Mouse (Mus musculus): Measurements from ENCODE around the gene Mgat4a. TPM values are rescaled to one million over a fixed set of nuclear protein-coding genes. Genes with fewer than 3 reads are reported as not detected.

Mgat4a gene
- polyA plus RNA-seq, 1 experiment from 2014 or later, result 8.9 TPM

- H3K4me1 ChIP-seq (ENCODE audit: control insufficient read depth, insufficient read depth, low read length), result no peaks in the 10 kb centered on the region
- H3K9me3 ChIP-seq (ENCODE audit: control insufficient read depth, low read length), result no peaks in the 10 kb centered on the region
- H3K36me3 ChIP-seq (ENCODE audit: control insufficient read depth, insufficient read depth, low read length), result peaks cover 33% of the 10 kb centered on the region; the same call in 1 of the 2 replicates
- H3K27ac ChIP-seq (replicated peaks; ENCODE audit: low read depth, low read length), result no peak overlapping the region
- no peak overlapping the region for H3K9ac ChIP-seq (ENCODE audit: low read depth, low read length)
- DNase-seq (ENCODE audit: low spot score), result no peak
- no peak for ATAC-seq (ENCODE audit: low read depth)
- H3K27me3 ChIP-seq (replicated peaks; ENCODE audit: control insufficient read depth, insufficient read depth, low read length), result no peaks in the 10 kb centered on the region
- no peak overlapping the region for H3K4me3 ChIP-seq (ENCODE audit: low read depth, low read length)
- WGBS, result 66% methylated on average over 3 of the region's 3 CpGs
- no peak overlapping the region for H3K4me2 ChIP-seq (ENCODE audit: low read depth, low read length)
Observed at GRCm38 (mm10) chr1:37398961-37399360, 141.9 kb downstream of the Mgat4a start.

DNA sequence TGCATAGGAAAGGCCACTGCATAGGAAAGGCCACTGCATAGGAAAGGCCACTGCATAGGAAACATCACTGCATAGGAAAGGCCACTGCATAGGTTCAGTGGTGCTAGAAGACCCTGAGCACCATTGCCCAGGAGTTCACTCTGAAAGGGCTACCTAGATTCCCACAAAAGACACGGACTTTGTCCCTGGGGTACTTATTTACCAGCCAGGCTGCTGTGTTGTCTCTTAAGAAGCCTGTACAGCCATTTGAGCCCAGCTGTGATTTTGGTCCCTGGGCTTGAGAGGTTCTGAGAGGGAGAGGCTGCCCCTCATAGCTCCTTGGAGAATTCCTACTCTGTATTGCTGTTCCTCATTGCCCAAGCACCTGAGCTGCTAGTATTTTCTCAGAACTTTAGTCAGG lies 144.3 kb downstream of the Mgat4a start:
- no peak for DNase-seq (ENCODE audit: low spot score)
- Histone ChIP-seq H3K36me3 (ENCODE audit: control insufficient read depth, insufficient read depth, low read length) (peaks cover 41% of the 10 kb centered on the region), H3K9ac (ENCODE audit: low read depth, low read length) (no peak overlapping the region), H3K27ac (replicated peaks; ENCODE audit: low read depth, low read length) (no peak overlapping the region), H3K4me1 (ENCODE audit: control insufficient read depth, insufficient read depth, low read length) (no peaks in the 10 kb centered on the region), H3K9me3 (ENCODE audit: control insufficient read depth, low read length) (no peaks in the 10 kb centered on the region), H3K27me3 (replicated peaks; ENCODE audit: control insufficient read depth, insufficient read depth, low read length) (no peaks in the 10 kb centered on the region), H3K4me3 (ENCODE audit: low read depth, low read length) (no peak overlapping the region), H3K4me2 (ENCODE audit: low read depth, low read length) (no peak overlapping the region)
- WGBS, result 75% methylated on average over 1 of the region's 1 CpGs
- ATAC-seq (ENCODE audit: low read depth), result no peak

DNA sequence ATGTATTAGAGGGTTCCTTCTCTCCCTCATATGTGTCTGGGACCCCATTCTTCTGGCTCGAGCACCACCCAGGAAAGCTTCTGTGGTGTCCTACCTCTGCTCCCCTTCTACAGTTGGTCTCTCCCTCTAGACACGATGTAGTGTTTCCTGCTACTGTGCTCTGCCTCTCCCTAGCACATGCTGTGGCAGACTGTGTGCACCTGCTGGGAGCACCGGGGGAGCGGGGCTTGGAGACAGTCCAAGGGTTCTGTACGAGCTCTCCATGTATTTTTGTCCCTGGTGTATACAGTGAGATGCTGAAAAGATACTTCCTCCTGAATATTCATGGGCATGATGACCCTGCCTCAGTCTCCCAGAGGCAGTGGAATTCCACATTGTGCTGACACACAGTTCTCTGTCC lies 147.6 kb downstream of the Mgat4a start:
- Histone ChIP-seq H3K9me3 (ENCODE audit: control insufficient read depth, low read length) (no peaks in the 10 kb centered on the region), H3K36me3 (ENCODE audit: control insufficient read depth, insufficient read depth, low read length) (peaks cover 47% of the 10 kb centered on the region), H3K4me2 (ENCODE audit: low read depth, low read length) (no peak overlapping the region), H3K4me3 (ENCODE audit: low read depth, low read length) (no peak overlapping the region), H3K4me1 (ENCODE audit: control insufficient read depth, insufficient read depth, low read length) (no peaks in the 10 kb centered on the region), H3K27ac (replicated peaks; ENCODE audit: low read depth, low read length) (no peak overlapping the region), H3K27me3 (replicated peaks; ENCODE audit: control insufficient read depth, insufficient read depth, low read length) (no peaks in the 10 kb centered on the region), H3K9ac (ENCODE audit: low read depth, low read length) (no peak overlapping the region)
- no peak for ATAC-seq (ENCODE audit: low read depth)
- 87% methylated on average over 5 of the region's 5 CpGs for WGBS
- no peak for DNase-seq (ENCODE audit: low spot score)

Other genes with a start within 250 kb of the Mgat4a start
- gene Inpp4a, start 241.2 kb downstream of the Mgat4a start, polyA plus RNA-seq (2014; fragmentation: Nextera tagmentation; extraction: Ambion mirVana), result 16.9 and 17.7 TPM in 2 replicates
- 49.0 and 54.3 TPM in 2 replicates for gene Coa5, start 110.9 kb downstream of the Mgat4a start, polyA plus RNA-seq (2014; fragmentation: Nextera tagmentation; extraction: Ambion mirVana)
- 142 and 152 TPM in 2 replicates for gene Unc50, start 110.9 kb downstream of the Mgat4a start, polyA plus RNA-seq (2014; fragmentation: Nextera tagmentation; extraction: Ambion mirVana)
- gene 2010300C02Rik, start 179.1 kb upstream of the Mgat4a start, polyA plus RNA-seq (2014; fragmentation: Nextera tagmentation; extraction: Ambion mirVana), result 4.6 and 6.5 TPM in 2 replicates

All from embryonic facial prominence, embryonic 14.5 days (tissue).